Mouse (Mus musculus) cerebellum, adult (tissue): ENCODE measurements around the gene Sec31a.
"Not testable (repeated sequence)": the region's sequence is repeated elsewhere in the genome, so short reads cannot be mapped to it uniquely, and the experiment has no call there.

Experiments
- ATAC-seq: cut with Nextera tagmentation; 2 replicates; pipeline ENCODE4 v1.9.2; 2017; ENCODE audit warnings: mild to moderate bottlenecking, moderate library complexity, mixed read lengths; ENCODE audit not compliant: insufficient number of reproducible peaks, low FRiP score, low TSS enrichment

Sec31a gene

GRCm38 (mm10) chr5:100415761-100416590 is at the start of gene Sec31a:
TSS of gene Sec31a (minus strand) at chr5:100416234.
- peak; percentile 98 for ATAC-seq

- no peak for ATAC-seq
Measured at GRCm38 (mm10) chr5:100462374-100462773, 46.3 kb upstream of the Sec31a start.

- ATAC-seq: no peak
Measured at GRCm38 (mm10) chr5:100461526-100461925, 45.5 kb upstream of the Sec31a start.

- no peak for ATAC-seq
Measured at GRCm38 (mm10) chr5:100459468-100459867, 43.4 kb upstream of the Sec31a start.

- ATAC-seq: no peak
Measured at GRCm38 (mm10) chr5:100451871-100452270, 35.8 kb upstream of the Sec31a start.

- ATAC-seq: no peak
Measured at GRCm38 (mm10) chr5:100438796-100439195, 22.8 kb upstream of the Sec31a start.

- no peak for ATAC-seq
Measured at GRCm38 (mm10) chr5:100437917-100438316, 21.9 kb upstream of the Sec31a start.

GRCm38 (mm10) chr5:100437086-100437485 is 21.1 kb upstream of the Sec31a start:
- ATAC-seq: no peak

GRCm38 (mm10) chr5:100430966-100431365 is 14.9 kb upstream of the Sec31a start:
- ATAC-seq: no peak

GRCm38 (mm10) chr5:100430076-100430390 is 14.0 kb upstream of the Sec31a start:
- ATAC-seq: no peak

- peak; percentile 100 for ATAC-seq
Measured at GRCm38 (mm10) chr5:100429344-100430075, 13.5 kb upstream of the Sec31a start.

- peak; percentile 28 for ATAC-seq
Measured at GRCm38 (mm10) chr5:100428734-100429343, 12.8 kb upstream of the Sec31a start.

GRCm38 (mm10) chr5:100428031-100428733 is 12.1 kb upstream of the Sec31a start:
- no peak for ATAC-seq

GRCm38 (mm10) chr5:100427276-100427675 is 11.2 kb upstream of the Sec31a start:
- ATAC-seq: no peak

- not testable (repeated sequence) for ATAC-seq
Measured at GRCm38 (mm10) chr5:100425823-100426222, 9.8 kb upstream of the Sec31a start.

- ATAC-seq: no peak
Measured at GRCm38 (mm10) chr5:100424252-100424651, 8.2 kb upstream of the Sec31a start.

GRCm38 (mm10) chr5:100423626-100424025 is 7.6 kb upstream of the Sec31a start:
- no peak for ATAC-seq

GRCm38 (mm10) chr5:100418861-100419260 is 2.8 kb upstream of the Sec31a start:
- ATAC-seq: no peak

GRCm38 (mm10) chr5:100418077-100418476 is 2.0 kb upstream of the Sec31a start:
- no peak for ATAC-seq

GRCm38 (mm10) chr5:100414474-100415196 is 1.4 kb downstream of the Sec31a start:
- no peak for ATAC-seq
